Mouse (Mus musculus): ENCODE results near the gene Gjc3.
A peak's percentile ranks its signal among the peaks of the same experiment; 100 is the strongest.
"Not testable (repeated sequence)": the region's sequence is repeated elsewhere in the genome, so short reads cannot be mapped to it uniquely, and the experiment has no call there.

Gjc3 gene

GRCm38 (mm10) chr5:137962945-137963344, at the start of gene Gjc3:
Gene Gjc3, minus strand, starts transcription at chr5:137963098.
- no peak for DNase-seq (ENCODE audit: extremely low read depth, low read depth)

DNA sequence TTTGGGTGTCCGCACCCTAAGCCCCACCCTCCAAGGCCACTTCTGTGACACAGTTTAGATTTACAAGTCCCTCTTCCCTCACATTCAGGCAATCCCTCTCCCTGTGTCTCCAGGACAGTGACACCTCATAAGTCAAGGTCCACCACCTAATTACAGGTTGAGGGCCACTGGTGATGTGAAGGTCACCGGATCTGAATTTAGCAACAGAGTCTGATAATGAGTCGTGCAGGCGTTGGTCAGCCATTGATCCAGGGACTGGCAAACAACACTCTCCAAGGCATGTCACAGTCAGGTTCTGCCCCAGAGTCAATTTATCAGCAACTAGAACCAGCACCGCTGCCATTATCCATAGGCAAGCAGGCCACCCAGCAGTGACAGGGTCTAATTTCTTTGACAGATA, 49.5 kb upstream of the Gjc3 start:
- DNase-seq (ENCODE audit: extremely low read depth, low read depth), result no peak

DNA sequence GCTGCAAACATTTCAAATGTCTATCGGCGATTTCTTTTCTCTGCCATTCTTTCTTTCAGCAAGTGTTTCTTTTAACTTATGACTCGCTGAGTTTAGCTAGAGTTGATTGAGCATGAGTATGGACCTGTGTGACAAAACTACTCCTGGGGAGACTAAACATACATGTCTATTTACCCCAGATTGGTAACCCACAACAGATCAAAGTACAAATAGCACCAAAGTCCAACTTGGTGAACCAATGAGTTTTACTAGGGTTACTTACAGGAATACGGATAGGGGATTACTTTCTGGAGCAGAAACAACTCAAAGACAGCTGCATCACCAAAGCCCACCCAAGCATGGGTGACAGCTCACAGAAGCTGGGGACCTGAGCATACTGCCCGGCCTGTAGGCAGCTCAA, 46.5 kb upstream of the Gjc3 start:
- DNase-seq (ENCODE audit: extremely low read depth, low read depth), result no peak

DNA sequence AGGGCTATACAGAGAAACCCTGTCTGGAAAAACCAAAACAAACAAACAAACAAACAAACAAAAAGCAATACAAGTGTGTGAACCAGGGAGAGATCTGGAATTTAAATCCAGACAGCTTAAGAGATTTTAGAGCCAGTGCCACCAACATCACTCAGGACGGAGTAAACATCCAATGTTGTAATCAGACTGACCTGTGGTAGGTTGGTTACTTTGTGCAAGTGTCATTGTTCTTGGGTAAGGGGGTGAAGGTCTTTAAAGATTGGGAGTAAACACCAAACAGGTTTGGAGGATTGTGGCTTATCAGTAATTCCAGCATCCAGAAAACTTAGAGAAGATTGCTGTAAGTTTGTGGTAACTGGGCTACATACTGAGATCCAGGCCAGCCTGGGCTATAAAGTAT, 23.5 kb upstream of the Gjc3 start:
- DNase-seq (ENCODE audit: extremely low read depth, low read depth), result no peak

- no peak for DNase-seq (ENCODE audit: extremely low read depth, low read depth)
Measured at GRCm38 (mm10) chr5:137981300-137981699, 18.4 kb upstream of the Gjc3 start, which contains the start of gene Azgp1. Gene Azgp1, plus strand, starts transcription at chr5:137981520.

GRCm38 (mm10) chr5:137979081-137979480, 16.2 kb upstream of the Gjc3 start:
- no peak for DNase-seq (ENCODE audit: extremely low read depth, low read depth)

DNA sequence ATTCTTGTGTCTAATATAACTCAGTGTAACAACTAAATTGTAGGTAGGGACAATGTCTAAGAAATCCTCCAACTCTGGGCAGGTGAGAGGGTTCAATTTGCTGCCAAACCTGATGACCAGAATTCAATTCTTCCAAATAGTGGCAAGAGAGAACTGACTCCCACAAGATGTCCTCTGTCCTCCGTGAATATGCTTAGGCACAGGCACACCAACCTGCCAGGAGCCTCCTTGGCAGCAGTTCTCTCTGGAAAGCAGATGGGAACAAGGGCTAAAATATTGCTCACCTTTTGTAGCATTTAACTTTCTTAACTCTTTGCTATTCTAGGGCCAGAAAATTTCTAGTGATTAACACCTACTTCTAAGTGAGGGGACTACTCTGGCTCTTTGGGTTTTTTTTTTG, 14.4 kb upstream of the Gjc3 start:
- DNase-seq (ENCODE audit: extremely low read depth, low read depth), result no peak

- no peak for DNase-seq (ENCODE audit: extremely low read depth, low read depth)
Measured at GRCm38 (mm10) chr5:137975434-137975833, 12.5 kb upstream of the Gjc3 start.

- DNase-seq (ENCODE audit: extremely low read depth, low read depth), result no peak
Measured at GRCm38 (mm10) chr5:137974724-137975123, 11.8 kb upstream of the Gjc3 start.

GRCm38 (mm10) chr5:137973738-137974137, 10.8 kb upstream of the Gjc3 start:
- DNase-seq (ENCODE audit: extremely low read depth, low read depth), result no peak

GRCm38 (mm10) chr5:137973161-137973560, 10.3 kb upstream of the Gjc3 start:
- no peak for DNase-seq (ENCODE audit: extremely low read depth, low read depth)

DNA sequence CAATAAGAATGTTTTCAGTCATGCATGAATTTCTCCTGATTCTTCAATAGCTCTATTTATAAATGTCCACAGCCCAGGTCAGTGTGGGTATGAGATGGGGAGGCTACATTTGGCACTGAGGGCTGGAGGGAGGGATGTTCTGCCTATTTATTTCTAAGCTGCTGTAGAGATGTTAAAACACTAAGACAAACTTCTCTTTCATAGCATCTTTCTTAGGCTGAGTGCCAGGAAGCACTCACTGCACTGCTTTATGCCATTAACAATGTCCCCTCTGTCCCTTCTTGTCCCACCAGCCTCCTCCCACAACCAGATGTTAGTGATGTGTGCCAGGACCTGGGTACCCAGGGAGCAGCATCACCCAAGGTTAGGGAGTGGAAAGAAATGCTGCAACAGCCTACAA, 3.6 kb upstream of the Gjc3 start:
- DNase-seq (ENCODE audit: extremely low read depth, low read depth), result no peak

DNA sequence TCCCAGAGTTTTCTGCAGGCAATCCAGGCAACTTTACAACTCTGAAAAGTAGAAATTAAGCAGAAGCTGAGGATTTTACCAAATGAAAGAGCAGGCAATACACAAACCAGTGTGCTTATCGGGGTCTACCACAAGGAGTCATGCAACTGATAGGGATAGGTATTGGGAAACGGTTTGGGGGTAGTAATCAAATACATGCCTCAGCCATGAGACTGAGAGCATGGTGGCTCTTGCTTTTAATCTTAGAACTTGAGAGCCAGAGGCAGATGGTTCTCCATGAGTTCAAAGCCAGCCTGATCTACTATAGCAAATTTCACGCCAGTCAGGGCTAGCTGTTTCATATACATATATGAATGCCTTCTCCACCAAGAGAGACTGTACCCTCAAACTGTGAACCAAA, 6.5 kb downstream of the Gjc3 start:
- no peak for DNase-seq (ENCODE audit: extremely low read depth, low read depth)

DNA sequence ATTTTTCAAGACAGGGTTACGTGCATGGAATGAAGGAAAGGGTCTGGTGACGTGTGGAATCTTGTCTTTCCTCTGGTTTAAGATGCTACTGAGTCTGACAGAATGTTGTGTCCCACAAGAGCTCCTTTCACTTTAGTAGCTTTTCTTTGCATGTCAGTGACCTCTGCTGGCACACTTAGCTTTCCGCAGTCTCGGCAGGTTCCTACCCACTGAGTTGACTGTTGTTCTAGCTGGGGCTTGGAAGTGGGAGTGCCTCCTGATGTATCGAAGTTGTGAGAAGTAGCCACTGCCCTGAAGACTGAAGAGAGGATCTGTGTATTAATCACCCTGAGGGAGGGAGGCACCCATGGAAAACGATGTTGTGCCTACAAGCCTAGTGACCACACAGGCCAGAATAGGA, 11.7 kb downstream of the Gjc3 start:
- DNase-seq (ENCODE audit: extremely low read depth, low read depth), result no peak

- no peak for DNase-seq (ENCODE audit: extremely low read depth, low read depth)
Measured at GRCm38 (mm10) chr5:137947303-137947702, 15.6 kb downstream of the Gjc3 start.

- no peak for DNase-seq (ENCODE audit: extremely low read depth, low read depth)
Measured at GRCm38 (mm10) chr5:137943133-137943532, 19.8 kb downstream of the Gjc3 start.

- DNase-seq (ENCODE audit: extremely low read depth, low read depth), result no peak
Measured at GRCm38 (mm10) chr5:137940948-137941347, 21.9 kb downstream of the Gjc3 start.

- DNase-seq (ENCODE audit: extremely low read depth, low read depth), result peak; percentile 11
Measured at GRCm38 (mm10) chr5:137937238-137937637, 25.7 kb downstream of the Gjc3 start.

GRCm38 (mm10) chr5:137936486-137936885, 26.4 kb downstream of the Gjc3 start:
- DNase-seq (ENCODE audit: extremely low read depth, low read depth), result no peak

GRCm38 (mm10) chr5:137933934-137934333, 29.0 kb downstream of the Gjc3 start:
- not testable (repeated sequence) for DNase-seq (ENCODE audit: extremely low read depth, low read depth)

DNA sequence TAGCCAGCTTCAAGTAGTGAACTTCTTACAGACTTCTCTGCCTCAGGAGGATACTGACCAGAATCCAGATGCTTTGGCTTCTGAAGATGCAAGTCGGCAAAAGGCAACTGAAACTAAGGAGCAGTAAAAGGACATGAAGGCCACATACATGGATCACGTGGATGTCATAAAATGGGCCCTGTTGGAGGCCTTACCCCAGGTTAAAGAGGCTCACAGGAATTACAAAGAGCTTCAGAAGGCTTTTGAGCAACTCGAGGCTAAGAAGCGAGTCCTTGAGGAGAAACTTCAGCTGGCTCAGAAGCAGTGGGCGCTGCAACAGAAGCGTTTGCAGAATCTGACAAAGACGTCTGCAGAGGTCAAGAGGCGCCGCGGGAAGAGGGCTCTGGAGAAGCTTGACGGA, 34.5 kb downstream of the Gjc3 start:
- no peak for DNase-seq (ENCODE audit: extremely low read depth, low read depth)

GRCm38 (mm10) chr5:137922171-137922570, 40.7 kb downstream of the Gjc3 start:
- DNase-seq (ENCODE audit: extremely low read depth, low read depth), result no peak

- no peak for DNase-seq (ENCODE audit: extremely low read depth, low read depth)
Measured at GRCm38 (mm10) chr5:137921532-137921931, 41.4 kb downstream of the Gjc3 start, which contains the start of gene Cyp3a13. Gene Cyp3a13, minus strand, starts transcription at chr5:137921619.

GRCm38 (mm10) chr5:137915550-137915949, 47.3 kb downstream of the Gjc3 start:
- no peak for DNase-seq (ENCODE audit: extremely low read depth, low read depth)

Measured in MEL-GATA-1-ER (cell line).